Mouse (Mus musculus) thymus, adult 2 months (tissue): ENCODE data around the gene Trank1.

ENCODE experiments used
- CTCF ChIP-seq: fragments of 200-500 bp; IDR thresholded peaks from 2 replicates; pipeline ENCODE4 v1.5.1; 2012; ENCODE audit warnings: mild to moderate bottlenecking, control low read depth, low read length, moderate library complexity, borderline replicate concordance; ENCODE audit not compliant: control insufficient read depth, poor library complexity, insufficient read depth; ENCODE audit errors: extremely low read depth
- POLR2A ChIP-seq: fragments of 200-500 bp; IDR thresholded peaks from 2 replicates; pipeline ENCODE4 v1.6.1; 2012; ENCODE audit warnings: mild to moderate bottlenecking, low read length, control low read depth, moderate library complexity; ENCODE audit not compliant: control insufficient read depth, poor library complexity, insufficient read depth; ENCODE audit errors: extremely low read depth

- TF ChIP-seq CTCF (no peak), POLR2A (no peak)
Measured at GRCm38 (mm10) chr9:111313299-111313698, 1.8 kb downstream of the Trank1 start.
